Mouse (Mus musculus) bone marrow, adult 2 months (tissue): ENCODE results near the gene Gm11492.

ENCODE experiments used
- CTCF ChIP-seq: fragments of 200-500 bp; IDR thresholded peaks from 2 replicates; pipeline ENCODE4 v1.5.1; 2011; ENCODE audit warnings: low read length, control low read depth; ENCODE audit not compliant: control insufficient read depth, insufficient read depth
- POLR2A ChIP-seq: fragments of 200-500 bp; IDR thresholded peaks from 2 replicates; pipeline ENCODE4 v1.6.1; 2011; ENCODE audit warnings: low read depth, mild to moderate bottlenecking, control low read depth, low read length, borderline replicate concordance; ENCODE audit not compliant: control insufficient read depth

- TF ChIP-seq POLR2A (no peak; the same call in 1 of the 2 replicates), CTCF (no peak)
These were observed 51.2 kb downstream of the Gm11492 start for GRCm38 (mm10) chr11:87617606-87618005.
